Mouse (Mus musculus) kidney, adult 2 months (tissue): Measurements from ENCODE around the gene Col6a2. TPM values are rescaled to one million over a fixed set of nuclear protein-coding genes. Genes with fewer than 3 reads are reported as not detected.

Source experiments
- DNase-seq: peaks from one replicate; pipeline ENCODE4 v3.0.0; 2021
- H3K27ac ChIP-seq: fragments of 200-500 bp; 2 replicates; pipeline ENCODE4 v1.5.1; 2012; ENCODE audit warnings: low read depth, low read length, control low read depth, inconsistent platforms; ENCODE audit not compliant: insufficient read depth
- H3K27me3 ChIP-seq: fragments of 200-500 bp; replicated peaks from 2 replicates; pipeline ENCODE4 v1.6.1; 2012; ENCODE audit warnings: mild to moderate bottlenecking, moderate library complexity, low read length, inconsistent platforms; ENCODE audit not compliant: control insufficient read depth, insufficient read depth
- H3K36me3 ChIP-seq: fragments of 200-500 bp; 2 replicates; pipeline ENCODE4 v1.6.1; 2012; ENCODE audit warnings: mild to moderate bottlenecking, moderate library complexity, low read length, inconsistent platforms; ENCODE audit not compliant: control insufficient read depth, insufficient read depth
- H3K4me1 ChIP-seq: fragments of 200-500 bp; 2 replicates; pipeline ENCODE4 v1.6.1; 2011; ENCODE audit warnings: low read length; ENCODE audit not compliant: control insufficient read depth, insufficient read depth
- H3K4me3 ChIP-seq: fragments of 200-500 bp; 2 replicates; pipeline ENCODE4 v1.5.1; 2011; ENCODE audit warnings: mild to moderate bottlenecking, low read depth, low read length, control low read depth; ENCODE audit not compliant: insufficient read depth
- CTCF ChIP-seq: fragments of 200-500 bp; conservative IDR thresholded peaks from 2 replicates; pipeline ENCODE4 v1.5.1; 2011; ENCODE audit warnings: low read depth, mild to moderate bottlenecking, control low read depth, low read length, moderate library complexity, mixed read lengths; ENCODE audit not compliant: insufficient read depth, insufficient read length
- POLR2A ChIP-seq: fragments of 200-500 bp; IDR thresholded peaks from one replicate; pipeline ENCODE4 v1.6.1; 2011; ENCODE audit warnings: low read depth, low read length, control low read depth
- WGBS: fragments of 180-500 bp; shearing (Covaris S2); methylation state at CpG from one replicate; pipeline ENCODE4 v1.1.7; 2018; 5-methylcytosine and 5-hydroxymethylcytosine counted together
- polyA plus RNA-seq: library from polyadenylated mRNA; depleted of rRNA; stranded (reverse); fragments of >200 nt; gene quantifications from 2 replicates; pipeline ENCODE4 v1.2.3, GENCODE M21; 2012

Gene Col6a2
- polyA plus RNA-seq, 1 experiment, result 23.4 TPM

DNA sequence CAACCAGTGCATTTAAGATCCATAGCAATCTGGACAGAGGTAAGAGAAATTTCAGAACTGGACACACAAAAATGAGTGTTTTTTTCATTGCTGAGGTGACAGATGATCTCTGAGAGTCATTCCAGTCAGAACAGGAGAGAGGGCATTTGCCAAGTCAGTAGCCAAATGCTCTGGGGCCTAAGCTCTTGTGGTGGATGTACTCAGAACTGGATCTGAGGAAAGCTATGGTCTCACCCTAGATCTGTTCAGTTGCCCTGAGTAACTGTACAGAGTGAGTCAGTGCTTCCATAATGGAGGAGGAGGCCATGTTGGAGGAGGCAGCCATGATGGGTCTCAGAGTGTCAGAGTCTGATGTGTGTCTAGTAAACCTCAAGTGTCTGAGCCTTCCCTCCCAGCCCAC, 21.6 kb upstream of the Col6a2 start:
- Histone ChIP-seq H3K27ac (no peak overlapping the region), H3K36me3 (no peaks in the 10 kb centered on the region), H3K27me3 (no peaks in the 10 kb centered on the region), H3K4me3 (no peak overlapping the region), H3K4me1 (no peaks in the 10 kb centered on the region)
- DNase-seq, result no peak
- no peak for TF ChIP-seq POLR2A

DNA sequence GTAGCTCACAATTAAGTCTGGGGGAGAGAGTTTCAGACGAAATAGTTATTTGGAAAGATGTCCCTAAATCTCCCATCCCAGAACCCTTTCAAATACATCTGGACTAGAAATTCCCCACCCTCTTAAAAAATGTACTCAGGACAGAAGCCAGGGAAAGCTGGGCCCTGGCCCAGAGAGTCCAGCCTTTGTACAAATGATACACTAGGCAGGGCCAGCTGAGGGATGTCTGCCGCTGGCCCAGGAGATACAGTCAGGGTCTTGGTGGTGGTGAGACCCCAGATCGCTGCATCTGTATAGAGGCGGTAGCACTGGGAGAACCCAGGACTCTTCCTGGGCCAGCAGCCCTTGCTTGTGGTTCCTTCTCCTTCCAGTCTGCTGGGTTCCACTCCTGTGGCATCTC, 20.6 kb upstream of the Col6a2 start:
- 76% methylated on average over 4 of the region's 4 CpGs for WGBS
- H3K36me3 ChIP-seq, result no peaks in the 10 kb centered on the region
- TF ChIP-seq CTCF (no peak), POLR2A (no peak)
- H3K4me1 ChIP-seq, result no peaks in the 10 kb centered on the region
- H3K27ac ChIP-seq, result no peak overlapping the region
- no peaks in the 10 kb centered on the region for H3K27me3 ChIP-seq
- no peak overlapping the region for H3K4me3 ChIP-seq
- DNase-seq, result no peak

DNA sequence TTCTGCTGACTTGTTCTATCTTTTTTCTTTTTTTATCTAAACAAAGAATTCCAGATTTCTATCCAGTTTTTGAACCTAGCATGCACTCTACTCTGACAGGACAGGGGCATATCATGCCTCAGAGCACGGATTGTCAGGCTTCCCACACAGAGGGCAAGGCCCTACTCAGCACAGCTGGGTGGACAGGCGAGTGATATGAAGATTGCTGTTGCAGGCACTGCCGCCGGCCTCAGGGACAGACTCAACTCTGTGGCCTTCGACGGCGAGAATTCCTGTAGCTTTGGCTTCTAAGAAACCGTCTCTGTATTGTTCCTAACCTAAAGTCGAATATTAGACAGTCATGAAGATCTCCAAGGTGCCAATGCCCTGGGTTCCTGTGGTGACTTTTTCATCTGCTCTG, 20.0 kb upstream of the Col6a2 start:
- Histone ChIP-seq H3K36me3 (no peaks in the 10 kb centered on the region), H3K27ac (no peak overlapping the region), H3K4me1 (no peaks in the 10 kb centered on the region), H3K27me3 (no peaks in the 10 kb centered on the region), H3K4me3 (no peak overlapping the region)
- 74% methylated on average over 9 of the region's 9 CpGs for WGBS
- no peak for TF ChIP-seq POLR2A
- TF ChIP-seq CTCF, result no peak
- DNase-seq, result no peak

DNA sequence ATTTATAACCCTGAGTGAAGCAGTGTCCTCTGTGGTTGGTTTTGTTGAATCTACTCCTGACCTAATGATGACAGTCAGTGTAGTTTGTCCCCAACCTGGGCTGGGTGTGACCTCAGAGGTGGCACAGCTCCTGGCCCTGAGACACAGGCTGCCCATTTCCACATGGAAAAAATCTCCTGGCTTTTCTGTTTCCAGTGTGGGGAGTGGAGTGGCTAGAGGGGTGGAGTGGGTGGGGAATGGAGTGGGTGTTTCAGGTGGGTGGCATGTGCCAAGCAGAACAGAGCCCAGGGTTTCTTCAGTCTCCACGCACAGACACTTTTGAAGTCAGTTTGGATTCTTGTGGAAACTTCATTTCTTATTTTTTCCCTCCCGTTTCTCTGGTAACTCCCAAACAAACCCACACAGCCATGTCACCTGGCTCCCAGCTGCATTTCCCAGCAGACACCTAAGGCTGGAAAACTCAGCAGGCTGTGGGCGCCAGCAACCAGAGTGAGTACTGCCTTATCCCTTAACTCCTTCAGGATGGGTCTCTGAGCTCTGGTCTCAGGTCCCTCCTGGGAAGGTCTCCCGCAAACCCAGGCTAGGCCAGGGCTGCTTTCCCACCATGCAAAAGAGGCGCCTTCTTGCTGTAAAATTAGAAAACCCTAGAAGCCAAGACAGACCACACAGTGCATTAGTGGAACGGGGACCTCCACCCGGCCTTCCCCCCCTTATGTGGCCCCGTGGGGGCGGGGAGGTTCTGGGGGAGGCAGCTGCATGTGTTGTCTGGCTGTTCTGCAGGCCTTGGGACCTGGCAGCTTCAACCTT, 19.4 kb upstream of the Col6a2 start:
- no peak overlapping the region for H3K4me3 ChIP-seq
- H3K4me1 ChIP-seq, result no peaks in the 10 kb centered on the region
- H3K27ac ChIP-seq, result no peak overlapping the region
- no peak for DNase-seq
- no peaks in the 10 kb centered on the region for H3K36me3 ChIP-seq
- WGBS, result 68% methylated on average over 9 of the region's 9 CpGs
- H3K27me3 ChIP-seq, result no peaks in the 10 kb centered on the region
- no peak for TF ChIP-seq POLR2A
- no peak for TF ChIP-seq CTCF

DNA sequence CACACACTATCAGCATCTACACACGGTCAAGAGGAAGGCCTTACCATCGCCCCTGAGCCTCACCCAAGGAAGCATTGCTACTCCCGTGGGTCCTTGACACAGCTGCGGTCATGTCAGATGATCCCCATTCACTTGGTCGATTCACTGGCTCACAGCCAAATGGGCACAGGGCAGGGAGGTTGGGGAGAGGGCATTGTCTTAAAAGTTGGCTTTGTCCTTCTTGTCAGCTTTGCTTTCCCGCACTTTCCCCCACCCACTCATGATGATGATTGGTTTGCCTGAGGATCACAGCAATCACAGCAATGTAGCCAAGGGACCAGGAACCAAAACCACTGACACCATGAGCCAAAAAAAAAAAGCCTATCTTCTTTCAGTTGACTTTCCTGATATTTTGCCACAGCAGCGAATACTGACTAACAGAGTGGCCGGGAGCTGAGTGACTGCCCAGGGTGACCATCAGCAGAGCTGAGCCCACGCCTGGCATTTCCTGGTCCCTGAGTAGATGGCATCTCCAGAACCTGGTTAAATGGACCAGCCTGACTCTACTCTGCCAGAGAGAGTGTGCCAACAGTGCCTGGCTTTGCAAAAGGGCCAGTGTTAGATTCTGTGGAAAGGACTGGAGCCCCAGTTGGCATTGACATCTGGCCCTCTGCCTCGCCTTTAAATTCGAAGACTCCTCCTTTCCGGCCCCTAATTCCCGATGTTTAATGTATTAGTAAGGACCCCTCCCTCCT, 18.6 kb upstream of the Col6a2 start:
- TF ChIP-seq POLR2A (no peak), CTCF (no peak)
- H3K27me3 ChIP-seq, result no peaks in the 10 kb centered on the region
- no peaks in the 10 kb centered on the region for H3K4me1 ChIP-seq
- WGBS, result 82% methylated on average over 13 of the region's 13 CpGs
- H3K4me3 ChIP-seq, result no peak overlapping the region
- DNase-seq, result no peak
- H3K27ac ChIP-seq, result no peak overlapping the region
- H3K36me3 ChIP-seq, result no peaks in the 10 kb centered on the region

DNA sequence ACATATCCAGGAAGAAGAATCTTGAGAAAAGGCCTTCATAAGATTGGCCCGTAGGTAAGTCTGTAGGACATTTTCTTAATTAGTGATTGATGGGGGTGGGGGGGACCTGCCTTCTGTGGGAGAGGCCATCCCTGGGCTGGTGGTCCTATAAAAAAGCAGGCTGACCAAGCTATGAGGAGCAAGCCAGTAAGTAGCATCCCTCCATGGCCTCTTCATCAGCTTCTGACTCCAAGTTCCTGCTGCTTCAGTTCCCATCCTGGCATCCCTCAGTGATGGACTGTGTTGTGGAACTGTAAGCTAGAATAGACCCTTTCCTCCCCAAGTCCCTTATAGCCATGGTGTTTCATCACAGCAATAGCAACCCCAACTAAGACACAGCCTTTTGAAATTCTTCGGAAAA, 16.5 kb upstream of the Col6a2 start:
- DNase-seq, result no peak
- H3K4me1 ChIP-seq, result no peaks in the 10 kb centered on the region
- H3K27ac ChIP-seq, result no peak overlapping the region
- H3K36me3 ChIP-seq, result no peaks in the 10 kb centered on the region
- 89% methylated on average over 2 of the region's 2 CpGs for WGBS
- no peaks in the 10 kb centered on the region for H3K27me3 ChIP-seq
- H3K4me3 ChIP-seq, result no peak overlapping the region
- TF ChIP-seq POLR2A (no peak), CTCF (no peak)

DNA sequence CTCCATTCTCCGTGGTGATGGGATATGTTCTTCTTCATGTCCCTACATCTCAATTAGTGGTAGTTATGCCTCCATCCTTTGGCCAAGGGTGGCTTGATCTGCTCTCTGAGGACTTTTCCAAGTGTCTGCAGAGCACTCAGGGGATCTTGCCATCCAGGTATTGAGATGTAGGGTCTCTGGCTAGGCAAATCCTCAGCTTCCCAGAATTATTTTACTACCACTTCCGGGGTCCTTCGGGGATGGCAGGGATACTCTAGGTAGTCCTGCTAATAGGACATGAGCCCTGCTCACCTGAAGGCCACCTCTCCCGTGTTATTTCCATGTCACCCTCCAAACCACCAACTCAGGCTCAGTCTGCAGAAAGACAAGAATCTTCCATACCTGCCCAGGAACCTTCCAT, 13.2 kb upstream of the Col6a2 start:
- no peak for TF ChIP-seq POLR2A
- no peak for TF ChIP-seq CTCF
- H3K36me3 ChIP-seq, result no peaks in the 10 kb centered on the region
- WGBS, result 90% methylated on average over 4 of the region's 4 CpGs
- no peaks in the 10 kb centered on the region for H3K4me1 ChIP-seq
- no peak overlapping the region for H3K4me3 ChIP-seq
- no peaks in the 10 kb centered on the region for H3K27me3 ChIP-seq
- H3K27ac ChIP-seq, result no peak overlapping the region
- DNase-seq, result no peak

DNA sequence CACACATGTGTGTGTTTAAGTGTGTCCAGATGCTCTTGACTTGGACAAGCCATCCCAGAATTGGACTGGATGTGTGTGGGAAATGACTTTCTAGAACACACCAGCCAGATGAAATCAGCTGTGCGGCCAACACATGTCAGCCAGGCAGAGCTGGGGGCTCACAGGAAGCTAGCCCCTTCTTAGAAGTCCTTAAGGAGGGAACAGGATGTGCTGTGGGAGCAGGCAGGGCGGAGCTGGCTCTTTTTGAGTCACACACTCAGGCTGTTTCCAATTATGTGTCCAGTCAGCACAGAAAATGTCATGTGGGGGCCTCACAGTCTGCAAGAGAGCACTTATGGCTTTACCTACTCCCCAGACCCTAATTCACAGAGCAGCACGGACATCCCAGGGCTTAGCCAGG, 12.6 kb upstream of the Col6a2 start:
- TF ChIP-seq POLR2A (no peak), CTCF (no peak)
- DNase-seq, result peak; percentile 32

More for the DNA sequence above, 12.6 kb upstream of the Col6a2 start:
- H3K4me1 ChIP-seq, result no peaks in the 10 kb centered on the region
- no peaks in the 10 kb centered on the region for H3K27me3 ChIP-seq
- 58% methylated on average over 3 of the region's 3 CpGs for WGBS
- no peaks in the 10 kb centered on the region for H3K36me3 ChIP-seq
- H3K27ac ChIP-seq, result no peak overlapping the region
- no peak overlapping the region for H3K4me3 ChIP-seq
